Mouse (Mus musculus) inflammation-experienced regulatory T-cells, adult 16 weeks (primary cell): ENCODE data around the gene Zfp770. TPM values are rescaled to one million over a fixed set of nuclear protein-coding genes. Genes with fewer than 3 reads are reported as not detected.

Source experiments
- polyA plus RNA-seq: library from polyadenylated mRNA; unstranded; fragments of 100-300 nt; shearing (Covaris generic); gene quantifications from one replicate; pipeline ENCODE4 v1.2.1, GENCODE M21; 2017

Gene Zfp770
- polyA plus RNA-seq: 3.4 TPM

GRCm38 (mm10) chr2:114200932-114201559 is at the start of gene Zfp770:
TSS of gene Zfp770 (minus strand) at chr2:114201469.

DNA sequence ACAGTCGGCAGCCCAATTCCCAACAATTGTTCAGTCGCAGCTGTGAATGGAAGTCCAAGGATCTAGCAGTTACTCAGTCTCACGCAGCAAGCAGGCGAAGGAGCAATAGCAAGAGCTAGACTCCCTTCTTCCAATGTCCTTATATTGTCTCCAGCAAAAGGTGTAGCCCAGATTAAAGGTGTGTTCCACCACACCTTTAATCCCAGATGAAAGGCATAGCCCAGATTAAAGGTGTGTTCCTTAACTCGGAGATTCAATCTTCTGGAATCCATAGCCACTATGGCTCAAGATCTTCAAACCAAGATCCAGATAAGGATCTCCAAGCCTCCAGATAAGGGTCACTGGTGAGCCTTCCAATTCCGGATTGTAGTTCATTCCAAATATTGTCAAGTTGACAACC is 14.3 kb downstream of the Zfp770 start, which contains the start of gene Aqr:
TSS of gene Aqr (minus strand) at position 101 of the 400 bp plus-strand sequence.

Other genes with a start within 250 kb of the Zfp770 start
- not detected for gene Gjd2, start 187.8 kb downstream of the Zfp770 start, polyA plus RNA-seq
- not detected for gene Actc1, start 147.9 kb downstream of the Zfp770 start, polyA plus RNA-seq
- gene Aqr, start 14.4 kb downstream of the Zfp770 start, polyA plus RNA-seq: 103 TPM